ENCODE assay signal across 8 mouse cellular contexts in genomic region chr10:81139529-81139846, GRCm38 (mm10). TPM values are rescaled to one million over a fixed set of nuclear protein-coding genes. Genes with fewer than 3 reads are reported as not detected.
DNase-seq lines count a peak whose midpoint lies in the region; ATAC-seq and TF ChIP-seq lines count a peak whose summit lies in the region.

No protein-coding gene starts in this region.

- 72% methylated on average over 4 of the region's 4 CpGs for WGBS in lung, embryonic 15.5 days
- WGBS in limb, embryonic 12.5 days, result 73% methylated on average over 4 of the region's 4 CpGs
- 78% methylated on average over 4 of the region's 4 CpGs for WGBS in olfactory bulb, adult 2 months

- peak overlapping the region; percentile 91 for H3K9ac ChIP-seq in lung, embryonic 15.5 days
- H3K9ac ChIP-seq in limb, embryonic 12.5 days (replicated peaks), result 0 out of 2 replicates have a peak overlapping the region, but pooled peaks have one; percentile 34

- no peak for ATAC-seq in CD4-positive, CD25-positive, alpha-beta regulatory T cell, adult 4 months
- no peak for ATAC-seq in lung, embryonic 15.5 days (ENCODE audit: borderline replicate concordance, extremely low read depth, low FRiP score, low TSS enrichment)
- no peak for ATAC-seq in limb, embryonic 12.5 days (ENCODE audit: insufficient number of reproducible peaks, insufficient read depth, low FRiP score, low TSS enrichment, low read depth)

- peaks cover 13% of the 10 kb centered on the region for H3K36me3 ChIP-seq in lung, embryonic 15.5 days
- H3K36me3 ChIP-seq in limb, embryonic 12.5 days, result peaks cover 26% of the 10 kb centered on the region

- TF ChIP-seq CTCF in olfactory bulb, adult 2 months (IDR thresholded peaks at IDR 0.05; ENCODE audit: insufficient read depth, low read depth, low read length), result no peak

- H3K4me2 ChIP-seq in lung, embryonic 15.5 days, result peak overlapping the region; percentile 93
- peak overlapping the region; percentile 97 for H3K4me2 ChIP-seq in limb, embryonic 12.5 days

- peaks cover 61% of the 10 kb centered on the region for H3K4me1 ChIP-seq in lung, embryonic 15.5 days
- peaks cover 58% of the 10 kb centered on the region for H3K4me1 ChIP-seq in limb, embryonic 12.5 days (replicated peaks)
- peaks cover 67% of the 10 kb centered on the region for H3K4me1 ChIP-seq in olfactory bulb, adult 2 months (ENCODE audit: control insufficient read depth, insufficient read depth, low read length)

- H3K27me3 ChIP-seq in lung, embryonic 15.5 days, result peaks cover 13% of the 10 kb centered on the region; the same call in 1 of the 2 replicates
- peaks cover 16% of the 10 kb centered on the region for H3K27me3 ChIP-seq in limb, embryonic 12.5 days

- H3K9me3 ChIP-seq in lung, embryonic 15.5 days, result no peaks in the 10 kb centered on the region
- no peaks in the 10 kb centered on the region for H3K9me3 ChIP-seq in limb, embryonic 12.5 days

- peak overlapping the region; percentile 89; the same call in 1 of the 2 replicates for H3K27ac ChIP-seq in lung, embryonic 15.5 days
- no peak overlapping the region for H3K27ac ChIP-seq in limb, embryonic 12.5 days
- peak overlapping the region; percentile 54 for H3K27ac ChIP-seq in olfactory bulb, adult 2 months (ENCODE audit: insufficient read depth, low read depth, low read length)

- TF ChIP-seq POLR2A in olfactory bulb, adult 2 months (IDR thresholded peaks at IDR 0.05; ENCODE audit: insufficient read depth, low read depth, low read length), result no peak

- H3K4me3 ChIP-seq in lung, embryonic 15.5 days, result peak overlapping the region; percentile 81
- H3K4me3 ChIP-seq in limb, embryonic 12.5 days (replicated peaks), result peak overlapping the region; percentile 84
- peak overlapping the region; percentile 80; the same call in 1 of the 2 replicates for H3K4me3 ChIP-seq in olfactory bulb, adult 2 months (ENCODE audit: insufficient read depth, low read depth, low read length)

- DNase-seq in CD4-positive, CD25-positive, alpha-beta regulatory T cell, adult 2 months (ENCODE audit: low read depth, low spot score), result peak; percentile 29
- DNase-seq in lung, postnatal 36 days, result no peak
- no peak for DNase-seq in frontal cortex, postnatal 10 days (ENCODE audit: low spot score in 2 of 2)
- no peak for DNase-seq in right cerebral cortex, postnatal 36 days (ENCODE audit: low spot score in 2 of 2)

RNA-seq across cellular contexts. Expression of gene Zbtb7a, which starts 4.5 kb away (rescaled TPM):
- 10 to 100 TPM in 1 of 2 experiments, 1 to 10 TPM in 1; 6.5 to 11.3 TPM for polyA plus RNA-seq in CD4-positive, CD25-positive, alpha-beta regulatory T cell, adult 4 months (2017; shearing (Covaris generic))
- 34.1 and 36.9 TPM in 2 replicates for polyA plus RNA-seq in lung, embryonic 15.5 days (2015; fragmentation: Nextera tagmentation; extraction: Ambion mirVana)
- 19.0 and 19.7 TPM in 2 replicates for polyA plus RNA-seq in limb, embryonic 12.5 days (2016; fragmentation: Nextera tagmentation; extraction: Ambion mirVana)
- polyA plus RNA-seq in olfactory bulb, adult 2 months (2012; ENCODE audit: insufficient read depth, insufficient read length, low replicate concordance, missing spikeins), result 77.0 TPM in 1 of 2 replicates, not detected in the other

RNA-seq across cellular contexts. Expression of gene Pias4, which starts 28.2 kb away (rescaled TPM):
- polyA plus RNA-seq in CD4-positive, CD25-positive, alpha-beta regulatory T cell, adult 4 months (2017; shearing (Covaris generic)), result 10 to 100 TPM; 17.1 to 20.0 TPM
- 41.0 and 47.5 TPM in 2 replicates for polyA plus RNA-seq in lung, embryonic 15.5 days (2015; fragmentation: Nextera tagmentation; extraction: Ambion mirVana)
- 57.7 and 62.1 TPM in 2 replicates for polyA plus RNA-seq in limb, embryonic 12.5 days (2016; fragmentation: Nextera tagmentation; extraction: Ambion mirVana)
- not detected in 2 replicates for polyA plus RNA-seq in olfactory bulb, adult 2 months (2012; ENCODE audit: insufficient read depth, insufficient read length, low replicate concordance, missing spikeins)

RNA-seq across cellular contexts. Expression of gene Map2k2, which starts 33.8 kb away (rescaled TPM):
- 10 to 100 TPM; 21.5 to 28.1 TPM for polyA plus RNA-seq in CD4-positive, CD25-positive, alpha-beta regulatory T cell, adult 4 months (2017; shearing (Covaris generic))
- 178 and 180 TPM in 2 replicates for polyA plus RNA-seq in lung, embryonic 15.5 days (2015; fragmentation: Nextera tagmentation; extraction: Ambion mirVana)
- 220 and 229 TPM in 2 replicates for polyA plus RNA-seq in limb, embryonic 12.5 days (2016; fragmentation: Nextera tagmentation; extraction: Ambion mirVana)
- polyA plus RNA-seq in olfactory bulb, adult 2 months (2012; ENCODE audit: insufficient read depth, insufficient read length, low replicate concordance, missing spikeins), result not detected in 2 replicates

RNA-seq across cellular contexts. Expression of gene Eef2, which starts 36.9 kb away (rescaled TPM):
- polyA plus RNA-seq in CD4-positive, CD25-positive, alpha-beta regulatory T cell, adult 4 months (2017; shearing (Covaris generic)), result 1,000 to 10,000 TPM in 1 of 2 experiments, 100 to 1,000 TPM in 1; 934 to 1,665 TPM
- 567 and 596 TPM in 2 replicates for polyA plus RNA-seq in lung, embryonic 15.5 days (2015; fragmentation: Nextera tagmentation; extraction: Ambion mirVana)
- 524 and 544 TPM in 2 replicates for polyA plus RNA-seq in limb, embryonic 12.5 days (2016; fragmentation: Nextera tagmentation; extraction: Ambion mirVana)
- 423 and 2,167 TPM in 2 replicates for polyA plus RNA-seq in olfactory bulb, adult 2 months (2012; ENCODE audit: insufficient read depth, insufficient read length, low replicate concordance, missing spikeins)

RNA-seq across cellular contexts. Expression of gene Creb3l3, which starts 40.8 kb away (rescaled TPM):
- polyA plus RNA-seq in CD4-positive, CD25-positive, alpha-beta regulatory T cell, adult 4 months (2017; shearing (Covaris generic)), result not detected
- polyA plus RNA-seq in lung, embryonic 15.5 days (2015; fragmentation: Nextera tagmentation; extraction: Ambion mirVana), result 0.31 and 0.35 TPM in 2 replicates
- polyA plus RNA-seq in limb, embryonic 12.5 days (2016; fragmentation: Nextera tagmentation; extraction: Ambion mirVana), result 0.45 and 0.61 TPM in 2 replicates
- polyA plus RNA-seq in olfactory bulb, adult 2 months (2012; ENCODE audit: insufficient read depth, insufficient read length, low replicate concordance, missing spikeins), result not detected in 2 replicates
